Mouse (Mus musculus): ENCODE measurements at regions not wholly inside any gene's neighbourhood (a gene's known extent, or its start where the extent isn't known, plus 50 kb on each side); places are given as distances from the start of the nearest gene placed in this dataset.

DNA sequence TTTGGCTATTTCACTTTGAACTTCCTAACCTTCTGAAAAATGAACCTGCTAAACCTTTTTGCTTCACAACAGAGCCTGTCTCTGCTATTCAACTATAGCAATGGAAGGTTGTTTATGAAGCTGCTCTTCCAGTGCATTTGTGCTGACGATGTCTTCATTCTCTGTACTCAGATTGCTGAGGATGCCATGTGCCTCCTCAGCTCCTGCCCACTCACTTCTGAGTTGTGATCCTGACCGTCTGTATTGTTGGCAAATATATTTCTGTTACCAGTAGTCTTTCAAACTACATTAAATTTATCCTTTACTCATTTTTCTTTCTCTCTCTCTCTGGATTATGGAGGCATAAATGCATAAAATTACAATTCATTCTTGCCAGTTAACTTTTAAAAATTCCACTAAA lies 419.2 kb downstream of the Pdha2 start:
- Histone ChIP-seq H3K79me2 (ENCODE audit: control insufficient read depth, insufficient read depth, low read length) (no peaks in the 10 kb centered on the region), H3K9ac (ENCODE audit: low read depth, low read length) (no peak overlapping the region), H3K4me1 (ENCODE audit: control insufficient read depth, insufficient read depth, low read length) (no peaks in the 10 kb centered on the region), H3K36me3 (ENCODE audit: control insufficient read depth, insufficient read depth, low read length) (no peaks in the 10 kb centered on the region), H3K27me3 (ENCODE audit: control insufficient read depth, insufficient read depth, low read length) (no peaks in the 10 kb centered on the region), H3K27ac (replicated peaks; ENCODE audit: insufficient read depth, low read depth, low read length) (no peak overlapping the region), H3K4me3 (ENCODE audit: insufficient read depth, low read depth, low read length) (no peak overlapping the region)
- no peak for TF ChIP-seq CTCF (IDR thresholded peaks at IDR 0.05; ENCODE audit: low read depth, low read length)
- TF ChIP-seq POLR2A (IDR thresholded peaks at IDR 0.05; ENCODE audit: extremely low read depth, insufficient read depth, low read length): no peak
- WGBS: 72% methylated on average over 2 of the region's 2 CpGs
- DNase-seq (ENCODE audit: extremely low read depth, low read depth, low spot score): no peak

DNA sequence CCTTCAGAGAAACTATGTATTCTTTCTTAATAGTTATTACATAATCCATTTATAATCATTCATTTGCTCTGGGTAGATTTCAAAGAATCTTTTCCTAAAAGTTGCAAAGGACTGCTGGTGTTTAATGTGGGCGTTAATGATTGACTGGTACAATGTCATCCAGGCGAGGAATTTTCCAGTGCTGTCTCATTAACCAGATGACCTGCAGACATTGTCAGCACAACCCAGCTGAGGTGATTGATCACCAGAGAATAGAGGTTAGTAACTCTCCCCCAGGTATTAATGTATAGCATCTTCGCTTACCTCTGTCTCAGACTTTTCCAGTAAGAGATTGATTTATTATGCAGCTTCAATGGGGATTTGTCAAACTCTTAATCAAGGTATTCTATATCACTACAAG lies 426.5 kb downstream of the Pdha2 start:
- WGBS: 56% methylated on average over 3 of the region's 3 CpGs
- H3K27me3 ChIP-seq (ENCODE audit: control insufficient read depth, insufficient read depth, low read length): no peaks in the 10 kb centered on the region
- H3K4me3 ChIP-seq (ENCODE audit: insufficient read depth, low read depth, low read length): no peak overlapping the region
- H3K9ac ChIP-seq (ENCODE audit: low read depth, low read length): no peak overlapping the region
- peak; percentile 22 for DNase-seq (ENCODE audit: extremely low read depth, low read depth, low spot score)
- H3K36me3 ChIP-seq (ENCODE audit: control insufficient read depth, insufficient read depth, low read length): no peaks in the 10 kb centered on the region
- no peaks in the 10 kb centered on the region for H3K4me1 ChIP-seq (ENCODE audit: control insufficient read depth, insufficient read depth, low read length)
- H3K27ac ChIP-seq (replicated peaks; ENCODE audit: insufficient read depth, low read depth, low read length): no peak overlapping the region
- H3K79me2 ChIP-seq (ENCODE audit: control insufficient read depth, insufficient read depth, low read length): no peaks in the 10 kb centered on the region
- TF ChIP-seq POLR2A (IDR thresholded peaks at IDR 0.05; ENCODE audit: extremely low read depth, insufficient read depth, low read length): no peak
- TF ChIP-seq CTCF (IDR thresholded peaks at IDR 0.05; ENCODE audit: low read depth, low read length): no peak

DNA sequence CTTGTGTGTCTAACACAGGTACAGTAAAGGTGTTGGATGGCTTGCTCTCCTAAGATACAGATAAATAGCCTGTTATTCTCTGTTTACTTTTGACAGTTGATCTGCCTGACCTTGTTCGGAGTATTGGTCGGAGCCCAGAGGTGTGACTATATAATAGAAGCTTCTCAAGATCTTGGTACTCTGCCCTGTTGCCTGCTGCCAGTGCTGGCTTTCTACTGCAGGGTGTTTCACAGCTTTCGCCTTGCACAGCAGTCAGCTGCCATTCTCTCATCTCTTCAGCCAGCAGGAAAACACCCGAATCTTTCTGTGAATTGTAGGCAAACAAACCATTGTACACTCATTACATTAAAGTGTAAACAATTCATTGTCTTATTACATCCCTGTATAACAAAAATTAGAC lies 452.1 kb downstream of the Pdha2 start:
- H3K4me1 ChIP-seq (ENCODE audit: control insufficient read depth, insufficient read depth, low read length): no peaks in the 10 kb centered on the region
- 68% methylated on average over 4 of the region's 4 CpGs for WGBS
- no peaks in the 10 kb centered on the region for H3K79me2 ChIP-seq (ENCODE audit: control insufficient read depth, insufficient read depth, low read length)
- TF ChIP-seq CTCF (IDR thresholded peaks at IDR 0.05; ENCODE audit: low read depth, low read length): no peak
- H3K9ac ChIP-seq (ENCODE audit: low read depth, low read length): no peak overlapping the region
- H3K4me3 ChIP-seq (ENCODE audit: insufficient read depth, low read depth, low read length): no peak overlapping the region
- no peaks in the 10 kb centered on the region for H3K36me3 ChIP-seq (ENCODE audit: control insufficient read depth, insufficient read depth, low read length)
- DNase-seq (ENCODE audit: extremely low read depth, low read depth, low spot score): no peak
- no peak overlapping the region for H3K27ac ChIP-seq (replicated peaks; ENCODE audit: insufficient read depth, low read depth, low read length)
- H3K27me3 ChIP-seq (ENCODE audit: control insufficient read depth, insufficient read depth, low read length): no peaks in the 10 kb centered on the region

DNA sequence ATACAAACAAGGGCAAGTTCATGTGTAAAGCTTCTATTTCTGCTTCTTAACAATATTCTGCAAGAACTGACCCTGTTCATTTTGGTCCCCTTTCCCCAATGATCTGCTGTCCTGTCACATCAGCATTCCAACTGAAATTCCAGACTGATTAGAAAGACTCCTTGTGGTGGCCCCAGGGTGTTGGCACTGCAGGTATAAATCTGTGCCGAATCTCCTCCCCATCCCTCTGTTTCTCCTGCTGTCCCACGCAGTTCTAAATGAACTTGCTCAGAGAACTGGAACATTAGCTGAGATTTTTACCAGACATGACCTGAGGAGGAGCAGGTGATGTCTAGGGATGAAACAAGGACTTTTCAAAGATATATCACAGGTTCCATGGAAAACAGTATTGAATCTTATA lies 467.7 kb downstream of the Pdha2 start:
- H3K4me1 ChIP-seq (ENCODE audit: control insufficient read depth, insufficient read depth, low read length): no peaks in the 10 kb centered on the region
- TF ChIP-seq CTCF (IDR thresholded peaks at IDR 0.05; ENCODE audit: low read depth, low read length) (no peak), POLR2A (IDR thresholded peaks at IDR 0.05; ENCODE audit: extremely low read depth, insufficient read depth, low read length) (no peak)
- H3K79me2 ChIP-seq (ENCODE audit: control insufficient read depth, insufficient read depth, low read length): no peaks in the 10 kb centered on the region
- WGBS: 45% methylated on average over 2 of the region's 2 CpGs
- no peak for DNase-seq (ENCODE audit: extremely low read depth, low read depth, low spot score)
- H3K27ac ChIP-seq (replicated peaks; ENCODE audit: insufficient read depth, low read depth, low read length): no peak overlapping the region
- no peak overlapping the region for H3K9ac ChIP-seq (ENCODE audit: low read depth, low read length)
- no peaks in the 10 kb centered on the region for H3K36me3 ChIP-seq (ENCODE audit: control insufficient read depth, insufficient read depth, low read length)
- no peak overlapping the region for H3K4me3 ChIP-seq (ENCODE audit: insufficient read depth, low read depth, low read length)
- no peaks in the 10 kb centered on the region for H3K27me3 ChIP-seq (ENCODE audit: control insufficient read depth, insufficient read depth, low read length)

DNA sequence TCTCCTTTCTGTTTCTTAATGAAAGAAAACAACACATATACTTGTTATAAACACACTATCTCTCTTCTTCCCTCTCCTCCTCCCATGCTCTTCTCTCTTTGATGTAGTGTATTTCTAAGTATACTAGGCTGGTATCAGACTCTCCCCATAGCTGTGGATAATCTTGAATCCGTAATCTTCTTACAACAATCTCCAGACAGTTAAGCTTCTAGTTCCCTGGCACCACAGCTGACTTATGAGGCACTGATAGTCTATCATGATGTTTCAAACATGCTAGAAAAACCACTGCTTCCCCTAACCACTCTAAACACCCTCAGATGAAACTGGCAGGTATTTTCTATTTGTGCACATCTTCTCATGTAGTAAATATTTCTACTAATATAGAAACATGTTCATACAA lies 471.7 kb downstream of the Pdha2 start:
- Histone ChIP-seq H3K4me3 (ENCODE audit: insufficient read depth, low read depth, low read length) (no peak overlapping the region), H3K9ac (ENCODE audit: low read depth, low read length) (no peak overlapping the region), H3K27me3 (ENCODE audit: control insufficient read depth, insufficient read depth, low read length) (no peaks in the 10 kb centered on the region), H3K27ac (replicated peaks; ENCODE audit: insufficient read depth, low read depth, low read length) (no peak overlapping the region), H3K36me3 (ENCODE audit: control insufficient read depth, insufficient read depth, low read length) (no peaks in the 10 kb centered on the region), H3K4me1 (ENCODE audit: control insufficient read depth, insufficient read depth, low read length) (no peaks in the 10 kb centered on the region), H3K79me2 (ENCODE audit: control insufficient read depth, insufficient read depth, low read length) (no peaks in the 10 kb centered on the region)
- DNase-seq (ENCODE audit: extremely low read depth, low read depth, low spot score): no peak
- TF ChIP-seq CTCF (IDR thresholded peaks at IDR 0.05; ENCODE audit: low read depth, low read length) (no peak), POLR2A (IDR thresholded peaks at IDR 0.05; ENCODE audit: extremely low read depth, insufficient read depth, low read length) (no peak)
- WGBS: 72% methylated on average over 1 of the region's 1 CpGs

DNA sequence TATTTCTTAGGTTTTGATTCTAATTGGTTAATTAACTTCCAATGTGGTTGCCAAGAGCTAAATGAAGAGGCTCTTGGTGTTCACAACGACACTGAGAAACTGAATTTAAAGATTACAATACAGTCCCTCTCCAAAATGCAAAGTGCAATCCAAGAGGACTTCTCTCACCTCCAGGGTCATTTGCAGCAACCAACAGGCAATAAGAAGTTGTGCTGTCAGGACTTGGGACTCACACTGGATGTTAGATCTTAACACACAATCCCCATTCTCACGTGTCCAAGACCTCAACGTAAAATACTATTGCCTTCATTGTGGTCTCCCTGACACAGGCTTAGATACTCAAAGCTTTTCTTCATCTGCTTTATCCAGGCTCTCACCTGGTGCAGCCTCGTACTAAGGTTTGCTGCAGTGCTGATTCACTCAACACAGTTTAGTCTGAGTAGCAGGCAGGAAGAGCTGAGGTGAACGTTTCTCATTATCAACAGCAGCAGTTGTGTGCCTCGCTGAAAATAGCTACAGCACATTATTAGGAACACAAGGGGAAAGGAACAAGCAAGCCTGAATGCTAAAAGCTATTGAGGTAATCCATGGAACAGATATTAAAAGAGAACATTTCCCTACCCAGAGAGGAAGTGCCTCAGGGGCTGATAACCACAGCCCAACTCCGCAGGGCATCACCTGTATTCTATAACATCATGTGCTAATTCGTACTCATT lies 473.3 kb downstream of the Pdha2 start:
- Histone ChIP-seq H3K9ac (ENCODE audit: low read depth, low read length) (no peak overlapping the region), H3K27me3 (ENCODE audit: control insufficient read depth, insufficient read depth, low read length) (no peaks in the 10 kb centered on the region), H3K4me1 (ENCODE audit: control insufficient read depth, insufficient read depth, low read length) (no peaks in the 10 kb centered on the region), H3K79me2 (ENCODE audit: control insufficient read depth, insufficient read depth, low read length) (no peaks in the 10 kb centered on the region), H3K4me3 (ENCODE audit: insufficient read depth, low read depth, low read length) (no peak overlapping the region), H3K36me3 (ENCODE audit: control insufficient read depth, insufficient read depth, low read length) (no peaks in the 10 kb centered on the region), H3K27ac (replicated peaks; ENCODE audit: insufficient read depth, low read depth, low read length) (no peak overlapping the region)
- TF ChIP-seq POLR2A (IDR thresholded peaks at IDR 0.05; ENCODE audit: extremely low read depth, insufficient read depth, low read length): no peak
- no peak for TF ChIP-seq CTCF (IDR thresholded peaks at IDR 0.05; ENCODE audit: low read depth, low read length)
- WGBS: 67% methylated on average over 8 of the region's 8 CpGs
- DNase-seq (ENCODE audit: extremely low read depth, low read depth, low spot score): no peak

Data from liver, adult 2 months (tissue).